Mouse (Mus musculus) limb, embryonic 11.5 days (tissue): ENCODE measurements around the gene Zfand6. TPM values are rescaled to one million over a fixed set of nuclear protein-coding genes. Genes with fewer than 3 reads are reported as not detected.

Source experiments
- ATAC-seq: fragments of 200-750 bp; cut with Nextera tagmentation; 2 replicates; pipeline ENCODE4 v1.8.0; 2017; ENCODE audit warnings: low read depth; ENCODE audit not compliant: insufficient number of reproducible peaks, low FRiP score, low TSS enrichment
- DNase-seq: peaks from one replicate; pipeline ENCODE4 v3.0.0-alpha.2; 2015; ENCODE audit warnings: low spot score
- H3K27ac ChIP-seq: fragments of 300-500 bp; sonication (generic); replicated peaks from 2 replicates; pipeline ENCODE4 v1.5.1; 2014; ENCODE audit warnings: low read depth, mild to moderate bottlenecking, low read length
- H3K27me3 ChIP-seq: fragments of 300-500 bp; sonication (generic); 2 replicates; pipeline ENCODE4 v1.6.1; 2014; ENCODE audit warnings: mild to moderate bottlenecking, low read length, mixed read lengths; ENCODE audit not compliant: control insufficient read depth, insufficient read depth
- H3K36me3 ChIP-seq: fragments of 300-500 bp; sonication (generic); 2 replicates; pipeline ENCODE4 v1.6.1; 2014; ENCODE audit warnings: mild to moderate bottlenecking, low read length, moderate library complexity, mixed read lengths; ENCODE audit not compliant: control insufficient read depth, insufficient read depth
- H3K4me1 ChIP-seq: fragments of 300-500 bp; sonication (generic); 2 replicates; pipeline ENCODE4 v1.6.1; 2014; ENCODE audit warnings: low read length, mixed read lengths; ENCODE audit not compliant: control insufficient read depth, insufficient read depth
- H3K4me2 ChIP-seq: fragments of 300-500 bp; sonication (generic); 2 replicates; pipeline ENCODE4 v1.6.1; 2014; ENCODE audit warnings: low read depth, mild to moderate bottlenecking, moderate library complexity; ENCODE audit not compliant: severe bottlenecking
- H3K4me3 ChIP-seq: fragments of 300-500 bp; sonication (generic); 2 replicates; pipeline ENCODE4 v1.5.1; 2014; ENCODE audit warnings: low read depth, low read length
- H3K9ac ChIP-seq: fragments of 300-500 bp; sonication (generic); 2 replicates; pipeline ENCODE4 v1.6.1; 2014; ENCODE audit warnings: mild to moderate bottlenecking, low read length
- H3K9me3 ChIP-seq: fragments of 300-500 bp; sonication (generic); 2 replicates; pipeline ENCODE4 v1.6.1; 2016; ENCODE audit warnings: low read length; ENCODE audit not compliant: control insufficient read depth
- WGBS: fragments of 180-500 bp; shearing (Covaris S2); extraction: QIAGEN DNeasy Blood & Tissue Kit; methylation state at CpG from one replicate; pipeline ENCODE4 v1.1.7; 2014; 5-methylcytosine and 5-hydroxymethylcytosine counted together
- polyA plus RNA-seq: library from polyadenylated mRNA; unstranded; fragments of >200 nt; fragmentation: Nextera tagmentation; extraction: Ambion mirVana; gene quantifications from 2 replicates; pipeline ENCODE4 v1.2.1, GENCODE M21; 2014

The Zfand6 gene
- polyA plus RNA-seq, 1 experiment from 2014 or later = 197 TPM

- no peak overlapping the region for H3K9ac ChIP-seq
- H3K4me1 ChIP-seq = no peaks in the 10 kb centered on the region
- H3K4me3 ChIP-seq = no peak overlapping the region
- DNase-seq (no peak), ATAC-seq (no peak)
- no peak overlapping the region for H3K4me2 ChIP-seq
- no peak overlapping the region for H3K27ac ChIP-seq
- no peaks in the 10 kb centered on the region for H3K27me3 ChIP-seq
- no peaks in the 10 kb centered on the region for H3K9me3 ChIP-seq
- H3K36me3 ChIP-seq = no peaks in the 10 kb centered on the region
- WGBS = 92% methylated on average over 1 of the region's 1 CpGs
Observed at GRCm38 (mm10) chr7:84611609-84612008, 78.2 kb downstream of the Zfand6 start.

GRCm38 (mm10) chr7:84606293-84606749, 83.4 kb downstream of the Zfand6 start, which contains the start of gene Fah:
Gene Fah (minus strand): TSS chr7:84606722.
- Histone ChIP-seq H3K4me1 (no peaks in the 10 kb centered on the region), H3K27ac (no peak within 1 kb of the TSS), H3K36me3 (no peaks in the 10 kb centered on the region), H3K27me3 (no peaks in the 10 kb centered on the region), H3K4me2 (peak within 1 kb of the TSS; percentile 97), H3K9me3 (no peaks in the 10 kb centered on the region), H3K4me3 (peak within 1 kb of the TSS; percentile 42), H3K9ac (peak within 1 kb of the TSS; percentile 24)
- ATAC-seq = no peak
- peak; percentile 45 for DNase-seq
- 0% methylated on average over 10 of the region's 10 CpGs for WGBS

- H3K4me1 ChIP-seq = no peaks in the 10 kb centered on the region
- no peaks in the 10 kb centered on the region for H3K27me3 ChIP-seq
- H3K9ac ChIP-seq = peak overlapping the region; percentile 24
- DNase-seq (peak; percentile 52), ATAC-seq (peak; percentile 79)
- WGBS = 1% methylated on average over 35 of the region's 36 CpGs
- peak overlapping the region; percentile 42 for H3K4me3 ChIP-seq
- no peak overlapping the region for H3K27ac ChIP-seq
- H3K36me3 ChIP-seq = no peaks in the 10 kb centered on the region
- peak overlapping the region; percentile 97 for H3K4me2 ChIP-seq
- H3K9me3 ChIP-seq = no peaks in the 10 kb centered on the region
Observed at GRCm38 (mm10) chr7:84605704-84606292, 84.0 kb downstream of the Zfand6 start.

GRCm38 (mm10) chr7:84605033-84605687, 84.6 kb downstream of the Zfand6 start:
- no peaks in the 10 kb centered on the region for H3K9me3 ChIP-seq
- peak overlapping the region; percentile 97 for H3K4me2 ChIP-seq
- H3K27me3 ChIP-seq = no peaks in the 10 kb centered on the region
- 9% methylated on average over 19 of the region's 19 CpGs for WGBS
- no peaks in the 10 kb centered on the region for H3K4me1 ChIP-seq
- no peaks in the 10 kb centered on the region for H3K36me3 ChIP-seq
- DNase-seq = no peak
- 0 out of 2 replicates have a peak, but pooled peaks have one; percentile 41 for ATAC-seq
- no peak overlapping the region for H3K27ac ChIP-seq
- H3K4me3 ChIP-seq = peak overlapping the region; percentile 42
- peak overlapping the region; percentile 24; the same call in 1 of the 2 replicates for H3K9ac ChIP-seq

- DNase-seq (peak; percentile 18), ATAC-seq (no peak)
- Histone ChIP-seq H3K27me3 (no peaks in the 10 kb centered on the region), H3K4me2 (no peak overlapping the region), H3K9ac (no peak overlapping the region), H3K4me1 (no peaks in the 10 kb centered on the region), H3K4me3 (no peak overlapping the region), H3K27ac (no peak overlapping the region), H3K36me3 (no peaks in the 10 kb centered on the region), H3K9me3 (no peaks in the 10 kb centered on the region)
- 69% methylated on average over 3 of the region's 3 CpGs for WGBS
Observed at GRCm38 (mm10) chr7:84604501-84604900, 85.3 kb downstream of the Zfand6 start.

- ATAC-seq (no peak), DNase-seq (no peak)
- H3K27me3 ChIP-seq = no peaks in the 10 kb centered on the region
- no peak overlapping the region for H3K4me2 ChIP-seq
- no peak overlapping the region for H3K27ac ChIP-seq
- H3K36me3 ChIP-seq = no peaks in the 10 kb centered on the region
- 88% methylated on average over 3 of the region's 3 CpGs for WGBS
- H3K9me3 ChIP-seq = no peaks in the 10 kb centered on the region
- H3K4me3 ChIP-seq = no peak overlapping the region
- no peaks in the 10 kb centered on the region for H3K4me1 ChIP-seq
- H3K9ac ChIP-seq = no peak overlapping the region
Observed at GRCm38 (mm10) chr7:84601331-84601730, 88.4 kb downstream of the Zfand6 start.

- no peaks in the 10 kb centered on the region for H3K27me3 ChIP-seq
- DNase-seq (no peak), ATAC-seq (no peak)
- H3K9ac ChIP-seq = no peak overlapping the region
- H3K4me2 ChIP-seq = no peak overlapping the region
- no peak overlapping the region for H3K4me3 ChIP-seq
- no peak overlapping the region for H3K27ac ChIP-seq
- H3K36me3 ChIP-seq = no peaks in the 10 kb centered on the region
- H3K9me3 ChIP-seq = no peaks in the 10 kb centered on the region
- no peaks in the 10 kb centered on the region for H3K4me1 ChIP-seq
- 82% methylated on average over 2 of the region's 2 CpGs for WGBS
Observed at GRCm38 (mm10) chr7:84600631-84601030, 89.1 kb downstream of the Zfand6 start.

GRCm38 (mm10) chr7:84596633-84597032, 93.1 kb downstream of the Zfand6 start:
- 90% methylated on average over 3 of the region's 3 CpGs for WGBS
- no peak overlapping the region for H3K4me3 ChIP-seq
- H3K9me3 ChIP-seq = no peaks in the 10 kb centered on the region
- H3K9ac ChIP-seq = no peak overlapping the region
- no peak overlapping the region for H3K27ac ChIP-seq
- H3K4me2 ChIP-seq = no peak overlapping the region
- ATAC-seq (no peak), DNase-seq (no peak)
- no peaks in the 10 kb centered on the region for H3K36me3 ChIP-seq
- H3K4me1 ChIP-seq = no peaks in the 10 kb centered on the region
- no peaks in the 10 kb centered on the region for H3K27me3 ChIP-seq
